In the genomic region with DNA sequence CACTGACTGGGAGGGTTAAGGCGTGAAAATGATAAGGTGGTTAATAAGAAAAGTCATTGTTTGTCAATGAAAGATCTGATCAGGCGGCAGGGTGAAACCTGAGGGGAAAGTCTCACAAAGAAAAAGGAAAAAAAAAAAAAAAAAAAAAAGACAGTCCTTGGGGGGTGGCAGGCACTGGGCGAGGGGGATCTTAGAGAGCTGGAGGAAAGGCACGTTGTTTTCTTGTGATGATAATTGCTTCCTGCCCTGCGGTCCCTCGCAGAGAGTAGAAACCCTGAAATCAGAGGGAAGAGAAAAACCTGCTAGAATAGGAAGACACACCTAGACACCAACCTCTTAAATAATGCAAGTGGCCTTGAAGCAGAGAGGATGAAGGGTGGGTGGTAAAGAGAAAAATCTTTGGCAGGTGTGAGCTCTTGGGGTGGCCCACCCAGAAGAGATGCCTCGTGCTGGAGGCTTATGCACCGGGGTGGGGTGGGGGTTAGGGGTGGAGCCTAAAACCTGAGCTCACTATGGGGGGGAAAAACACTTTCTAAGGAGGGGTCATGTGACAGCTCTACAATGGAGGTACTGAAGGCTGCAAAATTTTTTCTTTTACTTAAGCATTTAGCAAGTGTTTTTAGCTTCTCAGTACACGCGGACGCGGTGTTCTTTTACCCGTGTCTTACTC, we compare ENCODE assay signal across 8 mouse cellular contexts.
DNase-seq lines count a peak whose midpoint lies in the region; ATAC-seq lines count a peak whose summit lies in the region.
"Had no signal": no experiment of that assay in that cellular context is flagged by ENCODE, and none has a peak within 500 bp of the region (broad histone marks: within the 10 kb centered on the region; RNA-seq: fewer than 3 reads in every experiment).

No protein-coding gene starts in this region.

- H3K4me2 ChIP-seq in lung, embryonic 16.5 days (ENCODE audit: low read depth, low read length), result peak overlapping the region; percentile 13; the same call in 1 of the 2 replicates
- peak overlapping the region; percentile 18 for H3K4me2 ChIP-seq in embryonic facial prominence, embryonic 14.5 days (ENCODE audit: low read depth, low read length)
- peak overlapping the region; percentile 29 for H3K4me2 ChIP-seq in hindbrain, embryonic 14.5 days (replicated peaks)
- H3K4me2 ChIP-seq in neural tube, embryonic 15.5 days, result peak overlapping the region; percentile 2; the same call in 1 of the 2 replicates

- H3K27me3 ChIP-seq in lung, embryonic 16.5 days (ENCODE audit: control insufficient read depth, insufficient read depth, low read depth, low read length), result no peaks in the 10 kb centered on the region
- no peaks in the 10 kb centered on the region for H3K27me3 ChIP-seq in embryonic facial prominence, embryonic 14.5 days (replicated peaks; ENCODE audit: control insufficient read depth, insufficient read depth, low read length)
- no peaks in the 10 kb centered on the region for H3K27me3 ChIP-seq in hindbrain, embryonic 14.5 days (ENCODE audit: control insufficient read depth, insufficient read depth, low read length)
- no peaks in the 10 kb centered on the region for H3K27me3 ChIP-seq in neural tube, embryonic 15.5 days (replicated peaks)

- H3K4me3 ChIP-seq in lung, embryonic 16.5 days (ENCODE audit: low read length), result no peak overlapping the region
- no peak overlapping the region for H3K4me3 ChIP-seq in embryonic facial prominence, embryonic 14.5 days (ENCODE audit: low read depth, low read length)
- H3K4me3 ChIP-seq in hindbrain, embryonic 14.5 days (replicated peaks; ENCODE audit: low read length), result no peak overlapping the region
- H3K4me3 ChIP-seq in neural tube, embryonic 15.5 days (replicated peaks), result no peak overlapping the region

- H3K9me3 ChIP-seq in lung, embryonic 16.5 days (ENCODE audit: control insufficient read depth, low read length), result no peaks in the 10 kb centered on the region
- no peaks in the 10 kb centered on the region for H3K9me3 ChIP-seq in embryonic facial prominence, embryonic 14.5 days (ENCODE audit: control insufficient read depth, low read length)
- no peaks in the 10 kb centered on the region for H3K9me3 ChIP-seq in hindbrain, embryonic 14.5 days (ENCODE audit: control insufficient read depth, low read length)
- no peaks in the 10 kb centered on the region for H3K9me3 ChIP-seq in neural tube, embryonic 15.5 days (replicated peaks)

- no peaks in the 10 kb centered on the region for H3K36me3 ChIP-seq in lung, embryonic 16.5 days (ENCODE audit: control insufficient read depth, insufficient read depth, low read length)
- no peaks in the 10 kb centered on the region for H3K36me3 ChIP-seq in embryonic facial prominence, embryonic 14.5 days (ENCODE audit: control insufficient read depth, insufficient read depth, low read length)
- no peaks in the 10 kb centered on the region for H3K36me3 ChIP-seq in hindbrain, embryonic 14.5 days (replicated peaks; ENCODE audit: control insufficient read depth, insufficient read depth)
- no peaks in the 10 kb centered on the region for H3K36me3 ChIP-seq in neural tube, embryonic 15.5 days

- DNase-seq in lung, postnatal 10 days, result no peak
- no peak for DNase-seq in embryonic facial prominence, embryonic 14.5 days (ENCODE audit: low spot score)
- no peak for DNase-seq in hindbrain, embryonic 14.5 days (ENCODE audit: low spot score)
- DNase-seq in cerebellum, adult 11-12 months, result no peak
- no peak for DNase-seq in cerebellum, postnatal 10 days
- DNase-seq: right cerebral cortex, adult 18-20 months had no signal

- WGBS in lung, embryonic 16.5 days, result 26% methylated on average over 13 of the region's 13 CpGs
- 15% methylated on average over 13 of the region's 13 CpGs for WGBS in embryonic facial prominence, embryonic 14.5 days
- WGBS in hindbrain, embryonic 14.5 days, result 14% methylated on average over 13 of the region's 13 CpGs
- WGBS in neural tube, embryonic 15.5 days, result 25% methylated on average over 13 of the region's 13 CpGs

- H3K4me1 ChIP-seq in lung, embryonic 16.5 days (replicated peaks; ENCODE audit: control insufficient read depth, insufficient read depth, low read length), result peaks cover 20% of the 10 kb centered on the region
- peaks cover 24% of the 10 kb centered on the region for H3K4me1 ChIP-seq in embryonic facial prominence, embryonic 14.5 days (ENCODE audit: control insufficient read depth, insufficient read depth, low read length)
- H3K4me1 ChIP-seq in hindbrain, embryonic 14.5 days (replicated peaks; ENCODE audit: control insufficient read depth, insufficient read depth, low read length), result peaks cover 4% of the 10 kb centered on the region
- peaks cover 13% of the 10 kb centered on the region for H3K4me1 ChIP-seq in neural tube, embryonic 15.5 days

- H3K9ac ChIP-seq in lung, embryonic 16.5 days (ENCODE audit: low read length), result no peak overlapping the region
- H3K9ac ChIP-seq in embryonic facial prominence, embryonic 14.5 days (ENCODE audit: low read depth, low read length), result no peak overlapping the region
- H3K9ac ChIP-seq in hindbrain, embryonic 14.5 days, result no peak overlapping the region
- no peak overlapping the region for H3K9ac ChIP-seq in neural tube, embryonic 15.5 days (replicated peaks)

- ATAC-seq in lung, embryonic 16.5 days (ENCODE audit: low read depth), result no peak
- ATAC-seq in embryonic facial prominence, embryonic 14.5 days (ENCODE audit: low read depth), result peak; percentile 39; the same call in 1 of the 2 replicates
- peak; percentile 47; the same call in 1 of the 2 replicates for ATAC-seq in hindbrain, embryonic 14.5 days (ENCODE audit: low FRiP score)
- no peak for ATAC-seq in neural tube, embryonic 15.5 days (ENCODE audit: low FRiP score)

- H3K27ac ChIP-seq in lung, embryonic 16.5 days (ENCODE audit: low read length), result no peak overlapping the region
- H3K27ac ChIP-seq in embryonic facial prominence, embryonic 14.5 days (replicated peaks; ENCODE audit: low read depth, low read length), result no peak overlapping the region
- H3K27ac ChIP-seq in hindbrain, embryonic 14.5 days, result no peak overlapping the region
- no peak overlapping the region for H3K27ac ChIP-seq in neural tube, embryonic 15.5 days (replicated peaks)

Comparison
In these comparisons a context has a peak if more than half of its experiments do, and no peak if none do; other contexts are left out.
1. ATAC-seq: peak in embryonic facial prominence, embryonic 14.5 days (single experiment) and hindbrain, embryonic 14.5 days (single experiment); none in lung, embryonic 16.5 days (single experiment) and neural tube, embryonic 15.5 days (single experiment).
2. Peak in every context shown above with its lines, with median percentiles within 50 percentile points of each other: H3K4me2 ChIP-seq.